Mouse (Mus musculus) megakaryocyte, embryonic 14.5 days (primary cell): ENCODE measurements around the gene Gja8. TPM values are rescaled to one million over a fixed set of nuclear protein-coding genes. Genes with fewer than 3 reads are reported as not detected.

Experiments used
- H3K27me3 ChIP-seq: replicated peaks from 2 replicates; pipeline ENCODE3; 2012; ENCODE audit warnings: inconsistent platforms
- H3K36me3 ChIP-seq: replicated peaks from 2 replicates; pipeline ENCODE3; 2012; ENCODE audit warnings: low read length, inconsistent platforms, mixed read lengths
- H3K4me1 ChIP-seq: 2 replicates; pipeline ENCODE4 v1.6.1; 2012; ENCODE audit warnings: inconsistent platforms
- H3K4me3 ChIP-seq: replicated peaks from 2 replicates; pipeline ENCODE3; 2012; ENCODE audit warnings: moderate library complexity, mild to moderate bottlenecking, inconsistent platforms
- H3K9me3 ChIP-seq: 2 replicates; pipeline ENCODE4 v1.6.1; 2012; ENCODE audit warnings: inconsistent platforms
- FLI1 ChIP-seq: IDR thresholded peaks from 2 replicates; pipeline ENCODE4 v1.6.1; 2012; ENCODE audit warnings: low read length, inconsistent platforms, mixed read lengths
- GATA1 ChIP-seq: IDR thresholded peaks from 3 replicates; pipeline ENCODE4 v1.6.1; 2012; ENCODE audit warnings: mixed read lengths, low read length, inconsistent platforms, borderline replicate concordance
- polyA plus RNA-seq: library from polyadenylated mRNA; stranded (reverse); fragments of >175 nt; gene quantifications from 2 replicates; pipeline ENCODE4 v1.2.3, GENCODE M21; 2012; ENCODE audit warnings: low replicate concordance; ENCODE audit not compliant: insufficient read depth

Gene Gja8
- not detected in 2 replicates for polyA plus RNA-seq

- no peak for TF ChIP-seq FLI1
- no peak for TF ChIP-seq GATA1
- H3K4me1 ChIP-seq, result peaks cover 6% of the 10 kb centered on the region; the same call in 1 of the 2 replicates
Observed at GRCm38 (mm10) chr3:96925920-96926319, at the start of gene Gja8. TSS of gene Gja8 (minus strand) at chr3:96926020.

GRCm38 (mm10) chr3:96974467-96974866 is 48.6 kb upstream of the Gja8 start:
- no peak overlapping the region for H3K4me3 ChIP-seq
- H3K9me3 ChIP-seq, result no peaks in the 10 kb centered on the region; the same call in 1 of the 2 replicates
- no peaks in the 10 kb centered on the region for H3K4me1 ChIP-seq
- TF ChIP-seq FLI1, result no peak
- TF ChIP-seq GATA1, result no peak
- H3K36me3 ChIP-seq, result no peaks in the 10 kb centered on the region
- no peaks in the 10 kb centered on the region for H3K27me3 ChIP-seq

More at GRCm38 (mm10) chr3:96925920-96926319, at the start of gene Gja8:
- H3K9me3 ChIP-seq, result no peaks in the 10 kb centered on the region
- H3K36me3 ChIP-seq, result no peaks in the 10 kb centered on the region
- H3K4me3 ChIP-seq, result no peak within 1 kb of the TSS
- peaks cover 15% of the 10 kb centered on the region for H3K27me3 ChIP-seq

- no peak for TF ChIP-seq FLI1
- TF ChIP-seq GATA1, result no peak
- no peak overlapping the region for H3K4me3 ChIP-seq
- peaks cover 3% of the 10 kb centered on the region; the same call in 1 of the 2 replicates for H3K9me3 ChIP-seq
Observed at GRCm38 (mm10) chr3:96970986-96971385, 45.2 kb upstream of the Gja8 start.

GRCm38 (mm10) chr3:96963088-96964034 is 37.5 kb upstream of the Gja8 start:
- Histone ChIP-seq H3K9me3 (peaks cover 3% of the 10 kb centered on the region; the same call in 1 of the 2 replicates), H3K27me3 (peaks cover 17% of the 10 kb centered on the region), H3K4me1 (peaks cover 31% of the 10 kb centered on the region), H3K4me3 (no peak overlapping the region), H3K36me3 (no peaks in the 10 kb centered on the region)
- TF ChIP-seq FLI1, result no peak
- no peak for TF ChIP-seq GATA1

More at GRCm38 (mm10) chr3:96970986-96971385, 45.2 kb upstream of the Gja8 start:
- Histone ChIP-seq H3K36me3 (no peaks in the 10 kb centered on the region), H3K4me1 (no peaks in the 10 kb centered on the region), H3K27me3 (no peaks in the 10 kb centered on the region)

- peaks cover 20% of the 10 kb centered on the region for H3K27me3 ChIP-seq
- H3K4me3 ChIP-seq, result peak overlapping the region; percentile 28
- TF ChIP-seq GATA1 (no peak), FLI1 (no peak)
- H3K9me3 ChIP-seq, result no peaks in the 10 kb centered on the region
- peaks cover 31% of the 10 kb centered on the region for H3K4me1 ChIP-seq
- no peaks in the 10 kb centered on the region for H3K36me3 ChIP-seq
Observed at GRCm38 (mm10) chr3:96960597-96960996, 34.8 kb upstream of the Gja8 start.

- TF ChIP-seq FLI1, result no peak
- no peak for TF ChIP-seq GATA1
- Histone ChIP-seq H3K4me3 (no peak overlapping the region), H3K27me3 (peaks cover 12% of the 10 kb centered on the region), H3K36me3 (no peaks in the 10 kb centered on the region), H3K9me3 (no peaks in the 10 kb centered on the region), H3K4me1 (no peaks in the 10 kb centered on the region)
Observed at GRCm38 (mm10) chr3:96953489-96954233, 27.8 kb upstream of the Gja8 start.

GRCm38 (mm10) chr3:96942706-96943105 is 16.9 kb upstream of the Gja8 start:
- H3K27me3 ChIP-seq, result peaks cover 3% of the 10 kb centered on the region

GRCm38 (mm10) chr3:96938738-96939137 is 12.9 kb upstream of the Gja8 start:
- no peak for TF ChIP-seq FLI1
- no peak for TF ChIP-seq GATA1
- H3K36me3 ChIP-seq, result no peaks in the 10 kb centered on the region
- peaks cover 8% of the 10 kb centered on the region; the same call in 1 of the 2 replicates for H3K4me1 ChIP-seq
- H3K27me3 ChIP-seq, result peaks cover 27% of the 10 kb centered on the region
- H3K9me3 ChIP-seq, result peaks cover 15% of the 10 kb centered on the region
- peak overlapping the region; percentile 42 for H3K4me3 ChIP-seq

More at GRCm38 (mm10) chr3:96942706-96943105, 16.9 kb upstream of the Gja8 start:
- Histone ChIP-seq H3K36me3 (no peaks in the 10 kb centered on the region), H3K9me3 (peaks cover 15% of the 10 kb centered on the region), H3K4me3 (no peak overlapping the region), H3K4me1 (peaks cover 8% of the 10 kb centered on the region; the same call in 1 of the 2 replicates)
- TF ChIP-seq FLI1 (no peak), GATA1 (no peak)

- Histone ChIP-seq H3K4me1 (peaks cover 8% of the 10 kb centered on the region; the same call in 1 of the 2 replicates), H3K27me3 (peaks cover 28% of the 10 kb centered on the region), H3K4me3 (no peak overlapping the region), H3K36me3 (no peaks in the 10 kb centered on the region), H3K9me3 (peaks cover 5% of the 10 kb centered on the region; the same call in 1 of the 2 replicates)
- TF ChIP-seq FLI1 (no peak), GATA1 (no peak)
Observed at GRCm38 (mm10) chr3:96937606-96938005, 11.8 kb upstream of the Gja8 start.
